Mouse (Mus musculus) neural tube, embryonic 11.5 days (tissue): ENCODE measurements around the gene Fndc10. TPM values are rescaled to one million over a fixed set of nuclear protein-coding genes. Genes with fewer than 3 reads are reported as not detected.
"Not testable (repeated sequence)": the region's sequence is repeated elsewhere in the genome, so short reads cannot be mapped to it uniquely, and the experiment has no call there.

Experiments
- ATAC-seq: fragments of 200-750 bp; cut with Nextera tagmentation; 2 replicates; pipeline ENCODE4 v1.8.0; 2017; ENCODE audit warnings: moderate number of reproducible peaks, mild to moderate bottlenecking, moderate TSS enrichment, moderate library complexity; ENCODE audit not compliant: insufficient read depth, low FRiP score, low TSS enrichment
- DNase-seq: peaks from one replicate; pipeline ENCODE4 v3.0.0-alpha.2; 2015; ENCODE audit warnings: low spot score
- H3K27ac ChIP-seq: fragments of 300-500 bp; sonication (generic); 2 replicates; pipeline ENCODE4 v1.5.1; 2014; ENCODE audit warnings: low read depth, mild to moderate bottlenecking, low read length
- H3K27me3 ChIP-seq: fragments of 300-500 bp; sonication (generic); 2 replicates; pipeline ENCODE4 v1.6.1; 2014; ENCODE audit warnings: mild to moderate bottlenecking, low read length, mixed read lengths; ENCODE audit not compliant: control insufficient read depth, insufficient read depth
- H3K36me3 ChIP-seq: fragments of 300-500 bp; sonication (generic); 2 replicates; pipeline ENCODE4 v1.6.1; 2014; ENCODE audit warnings: mild to moderate bottlenecking, low read length, moderate library complexity, mixed read lengths; ENCODE audit not compliant: control insufficient read depth, insufficient read depth
- H3K4me1 ChIP-seq: fragments of 300-500 bp; sonication (generic); 2 replicates; pipeline ENCODE4 v1.6.1; 2014; ENCODE audit warnings: low read length, mixed read lengths; ENCODE audit not compliant: control insufficient read depth, insufficient read depth
- H3K4me2 ChIP-seq: fragments of 300-500 bp; sonication (generic); 2 replicates; pipeline ENCODE4 v1.6.1; 2014; ENCODE audit warnings: low read depth, mild to moderate bottlenecking, moderate library complexity
- H3K4me3 ChIP-seq: fragments of 300-500 bp; sonication (generic); 2 replicates; pipeline ENCODE4 v1.5.1; 2014; ENCODE audit warnings: low read depth, low read length
- H3K9ac ChIP-seq: fragments of 300-500 bp; sonication (generic); 2 replicates; pipeline ENCODE4 v1.6.1; 2014; ENCODE audit warnings: mild to moderate bottlenecking, low read length
- H3K9me3 ChIP-seq: fragments of 300-500 bp; sonication (generic); 2 replicates; pipeline ENCODE4 v1.6.1; 2016; ENCODE audit warnings: low read length; ENCODE audit not compliant: control insufficient read depth
- WGBS: fragments of 180-500 bp; shearing (Covaris S2); extraction: QIAGEN DNeasy Blood & Tissue Kit; methylation state at CpG from one replicate; pipeline ENCODE4 v1.1.7; 2014; 5-methylcytosine and 5-hydroxymethylcytosine counted together
- polyA plus RNA-seq: library from polyadenylated mRNA; unstranded; fragments of >200 nt; fragmentation: Nextera tagmentation; extraction: Ambion mirVana; gene quantifications from 2 replicates; pipeline ENCODE4 v1.2.1, GENCODE M21; 2014

Fndc10 gene
- polyA plus RNA-seq, 1 experiment from 2014 or later = 2.2 TPM

- H3K27me3 ChIP-seq = no peaks in the 10 kb centered on the region
- H3K4me1 ChIP-seq = peaks cover 11% of the 10 kb centered on the region
- H3K36me3 ChIP-seq = peaks cover 6% of the 10 kb centered on the region
- no peak overlapping the region for H3K4me2 ChIP-seq
- DNase-seq (no peak), ATAC-seq (no peak)
- 71% methylated on average over 8 of the region's 8 CpGs for WGBS
- no peaks in the 10 kb centered on the region for H3K9me3 ChIP-seq
- H3K9ac ChIP-seq = no peak overlapping the region
- no peak overlapping the region for H3K27ac ChIP-seq
- no peak overlapping the region for H3K4me3 ChIP-seq
Measured at GRCm38 (mm10) chr4:155738262-155738661, 44.1 kb downstream of the Fndc10 start.

- 83% methylated on average over 6 of the region's 6 CpGs for WGBS
- DNase-seq (no peak), ATAC-seq (no peak)
- Histone ChIP-seq H3K36me3 (peaks cover 6% of the 10 kb centered on the region), H3K9ac (no peak overlapping the region), H3K4me3 (no peak overlapping the region), H3K27ac (no peak overlapping the region), H3K4me2 (no peak overlapping the region), H3K9me3 (no peaks in the 10 kb centered on the region), H3K27me3 (no peaks in the 10 kb centered on the region), H3K4me1 (peaks cover 7% of the 10 kb centered on the region)
Measured at GRCm38 (mm10) chr4:155739152-155739551, 45.0 kb downstream of the Fndc10 start.

GRCm38 (mm10) chr4:155739741-155740636 is 45.8 kb downstream of the Fndc10 start:
- no peak overlapping the region for H3K9ac ChIP-seq
- no peak overlapping the region for H3K27ac ChIP-seq
- no peaks in the 10 kb centered on the region for H3K9me3 ChIP-seq
- no peak overlapping the region for H3K4me3 ChIP-seq
- no peaks in the 10 kb centered on the region for H3K27me3 ChIP-seq
- H3K36me3 ChIP-seq = peaks cover 6% of the 10 kb centered on the region
- H3K4me2 ChIP-seq = no peak overlapping the region
- ATAC-seq (no peak), DNase-seq (no peak)
- peaks cover 6% of the 10 kb centered on the region for H3K4me1 ChIP-seq
- 89% methylated on average over 33 of the region's 37 CpGs for WGBS

GRCm38 (mm10) chr4:155740681-155741080 is 46.5 kb downstream of the Fndc10 start:
- H3K9me3 ChIP-seq, H3K4me3 ChIP-seq, ATAC-seq, DNase-seq, H3K36me3 ChIP-seq, H3K4me1 ChIP-seq, H3K4me2 ChIP-seq, H3K9ac ChIP-seq, H3K27me3 ChIP-seq, H3K27ac ChIP-seq: not testable (repeated sequence)
- WGBS = 91% methylated on average over 10 of the region's 10 CpGs

GRCm38 (mm10) chr4:155742684-155743083 is 48.5 kb downstream of the Fndc10 start:
- no peaks in the 10 kb centered on the region for H3K27me3 ChIP-seq

GRCm38 (mm10) chr4:155744474-155744873 is 50.3 kb downstream of the Fndc10 start:
- ATAC-seq (no peak), DNase-seq (no peak)
- peaks cover 12% of the 10 kb centered on the region for H3K36me3 ChIP-seq
- no peaks in the 10 kb centered on the region for H3K4me1 ChIP-seq
- no peak overlapping the region for H3K27ac ChIP-seq
- H3K9me3 ChIP-seq = no peaks in the 10 kb centered on the region
- H3K4me2 ChIP-seq = no peak overlapping the region
- WGBS = 90% methylated on average over 8 of the region's 8 CpGs
- H3K9ac ChIP-seq = no peak overlapping the region
- H3K27me3 ChIP-seq = no peaks in the 10 kb centered on the region
- H3K4me3 ChIP-seq = no peak overlapping the region

More at GRCm38 (mm10) chr4:155742684-155743083, 48.5 kb downstream of the Fndc10 start:
- H3K4me3 ChIP-seq = no peak overlapping the region
- no peak for ATAC-seq
- H3K4me1 ChIP-seq = no peaks in the 10 kb centered on the region
- 91% methylated on average over 5 of the region's 5 CpGs for WGBS
- H3K4me2 ChIP-seq = no peak overlapping the region
- H3K36me3 ChIP-seq = peaks cover 12% of the 10 kb centered on the region
- DNase-seq = no peak
- H3K9ac ChIP-seq = no peak overlapping the region
- H3K9me3 ChIP-seq = no peaks in the 10 kb centered on the region
- H3K27ac ChIP-seq = no peak overlapping the region

GRCm38 (mm10) chr4:155745136-155745535 is 51.0 kb downstream of the Fndc10 start:
- Histone ChIP-seq H3K9ac (no peak overlapping the region), H3K27ac (no peak overlapping the region), H3K4me3 (no peak overlapping the region), H3K4me2 (no peak overlapping the region), H3K9me3 (no peaks in the 10 kb centered on the region), H3K4me1 (no peaks in the 10 kb centered on the region), H3K27me3 (no peaks in the 10 kb centered on the region), H3K36me3 (peaks cover 13% of the 10 kb centered on the region)
- WGBS = 94% methylated on average over 5 of the region's 5 CpGs
- ATAC-seq (no peak), DNase-seq (no peak)
